Mouse (Mus musculus) forebrain, embryonic 12.5 days (tissue): Measurements from ENCODE around the gene Psmd7. TPM values are rescaled to one million over a fixed set of nuclear protein-coding genes. Genes with fewer than 3 reads are reported as not detected.

Experiments used
- ATAC-seq: fragments of 200-750 bp; cut with Nextera tagmentation; 2 replicates; pipeline ENCODE4 v1.8.0; 2017; ENCODE audit warnings: moderate TSS enrichment; ENCODE audit not compliant: low FRiP score
- H3K27ac ChIP-seq: fragments of 300-500 bp; sonication (generic); 2 replicates; pipeline ENCODE4 v1.5.1; 2016; ENCODE audit warnings: mild to moderate bottlenecking
- H3K27me3 ChIP-seq: fragments of 300-500 bp; sonication (generic); 2 replicates; pipeline ENCODE4 v1.6.1; 2016; ENCODE audit warnings: mild to moderate bottlenecking
- H3K36me3 ChIP-seq: fragments of 300-500 bp; sonication (generic); replicated peaks from 2 replicates; pipeline ENCODE4 v1.6.1; 2016; ENCODE audit warnings: mild to moderate bottlenecking
- H3K4me1 ChIP-seq: fragments of 300-500 bp; sonication (generic); 2 replicates; pipeline ENCODE4 v1.6.1; 2016
- H3K4me2 ChIP-seq: fragments of 300-500 bp; sonication (generic); 2 replicates; pipeline ENCODE4 v1.6.1; 2016; ENCODE audit warnings: mild to moderate bottlenecking, moderate library complexity
- H3K4me3 ChIP-seq: fragments of 300-500 bp; sonication (generic); replicated peaks from 2 replicates; pipeline ENCODE4 v1.5.1; 2016; ENCODE audit warnings: mild to moderate bottlenecking
- H3K9ac ChIP-seq: fragments of 300-500 bp; sonication (generic); 2 replicates; pipeline ENCODE4 v1.6.1; 2016; ENCODE audit warnings: mild to moderate bottlenecking
- H3K9me3 ChIP-seq: fragments of 300-500 bp; sonication (generic); 2 replicates; pipeline ENCODE4 v1.6.1; 2016
- WGBS: fragments of 180-500 bp; shearing (Covaris S2); methylation state at CpG from one replicate; pipeline ENCODE4 v1.1.7; 2016; 5-methylcytosine and 5-hydroxymethylcytosine counted together
- polyA plus RNA-seq: library from polyadenylated mRNA; unstranded; fragments of >200 nt; fragmentation: Nextera tagmentation; extraction: Ambion mirVana; gene quantifications from 2 replicates; pipeline ENCODE4 v1.2.1, GENCODE M21; 2016

Gene Psmd7
- polyA plus RNA-seq, 1 experiment from 2014 or later, result 291 TPM

GRCm38 (mm10) chr8:107574771-107575170 lies 13.5 kb downstream of the Psmd7 start:
- Histone ChIP-seq H3K27me3 (no peaks in the 10 kb centered on the region), H3K4me3 (no peak overlapping the region), H3K4me1 (0 out of 2 replicates have a peak, but pooled peaks cover 3% of the 10 kb centered on the region), H3K9me3 (no peaks in the 10 kb centered on the region), H3K36me3 (peaks cover 19% of the 10 kb centered on the region), H3K27ac (no peak overlapping the region), H3K9ac (no peak overlapping the region), H3K4me2 (no peak overlapping the region)
- ATAC-seq, result no peak
- 91% methylated on average over 3 of the region's 3 CpGs for WGBS

- Histone ChIP-seq H3K36me3 (no peaks in the 10 kb centered on the region), H3K9me3 (no peaks in the 10 kb centered on the region), H3K27me3 (no peaks in the 10 kb centered on the region), H3K4me3 (no peak overlapping the region), H3K9ac (no peak overlapping the region), H3K4me1 (0 out of 2 replicates have a peak, but pooled peaks cover 3% of the 10 kb centered on the region), H3K27ac (no peak overlapping the region), H3K4me2 (no peak overlapping the region)
- 60% methylated on average over 4 of the region's 4 CpGs for WGBS
- no peak for ATAC-seq
Measured at GRCm38 (mm10) chr8:107572497-107572896, 15.8 kb downstream of the Psmd7 start.

GRCm38 (mm10) chr8:107571486-107572135 lies 16.7 kb downstream of the Psmd7 start:
- Histone ChIP-seq H3K9ac (no peak overlapping the region), H3K36me3 (no peaks in the 10 kb centered on the region), H3K4me1 (0 out of 2 replicates have a peak, but pooled peaks cover 3% of the 10 kb centered on the region), H3K4me3 (no peak overlapping the region), H3K9me3 (no peaks in the 10 kb centered on the region), H3K27ac (no peak overlapping the region), H3K27me3 (no peaks in the 10 kb centered on the region), H3K4me2 (no peak overlapping the region)
- WGBS, result 89% methylated on average over 7 of the region's 7 CpGs
- no peak for ATAC-seq

- H3K36me3 ChIP-seq, result no peaks in the 10 kb centered on the region
- no peak for ATAC-seq
- H3K9ac ChIP-seq, result no peak overlapping the region
Measured at GRCm38 (mm10) chr8:107571046-107571445, 17.2 kb downstream of the Psmd7 start.

GRCm38 (mm10) chr8:107562164-107562563 lies 26.1 kb downstream of the Psmd7 start:
- 80% methylated on average over 9 of the region's 9 CpGs for WGBS
- Histone ChIP-seq H3K36me3 (peaks cover 7% of the 10 kb centered on the region), H3K4me2 (no peak overlapping the region), H3K4me3 (no peak overlapping the region), H3K9ac (no peak overlapping the region), H3K9me3 (no peaks in the 10 kb centered on the region), H3K27ac (no peak overlapping the region), H3K4me1 (no peaks in the 10 kb centered on the region), H3K27me3 (no peaks in the 10 kb centered on the region)
- ATAC-seq, result no peak

More at GRCm38 (mm10) chr8:107571046-107571445, 17.2 kb downstream of the Psmd7 start:
- Histone ChIP-seq H3K27me3 (no peaks in the 10 kb centered on the region), H3K4me3 (no peak overlapping the region), H3K4me2 (no peak overlapping the region), H3K9me3 (no peaks in the 10 kb centered on the region), H3K27ac (no peak overlapping the region), H3K4me1 (no peaks in the 10 kb centered on the region)
- WGBS, result 81% methylated on average over 2 of the region's 2 CpGs

- ATAC-seq, result no peak
- Histone ChIP-seq H3K4me2 (no peak overlapping the region), H3K9me3 (no peaks in the 10 kb centered on the region), H3K36me3 (peaks cover 15% of the 10 kb centered on the region), H3K27me3 (no peaks in the 10 kb centered on the region), H3K4me1 (no peaks in the 10 kb centered on the region), H3K27ac (no peak overlapping the region), H3K4me3 (no peak overlapping the region), H3K9ac (no peak overlapping the region)
- 66% methylated on average over 16 of the region's 16 CpGs for WGBS
Measured at GRCm38 (mm10) chr8:107560820-107561536, 27.3 kb downstream of the Psmd7 start.

GRCm38 (mm10) chr8:107556511-107556936 lies 31.7 kb downstream of the Psmd7 start:
- no peak for ATAC-seq
- Histone ChIP-seq H3K36me3 (peaks cover 35% of the 10 kb centered on the region), H3K27me3 (no peaks in the 10 kb centered on the region), H3K4me2 (no peak overlapping the region), H3K27ac (no peak overlapping the region), H3K4me1 (peaks cover 6% of the 10 kb centered on the region; the same call in 1 of the 2 replicates), H3K9me3 (no peaks in the 10 kb centered on the region), H3K9ac (no peak overlapping the region), H3K4me3 (no peak overlapping the region)
- 60% methylated on average over 12 of the region's 12 CpGs for WGBS

GRCm38 (mm10) chr8:107555231-107555630 lies 33.0 kb downstream of the Psmd7 start:
- WGBS, result 89% methylated on average over 10 of the region's 10 CpGs
- no peak for ATAC-seq
- Histone ChIP-seq H3K27me3 (no peaks in the 10 kb centered on the region), H3K4me1 (peaks cover 6% of the 10 kb centered on the region; the same call in 1 of the 2 replicates), H3K9me3 (no peaks in the 10 kb centered on the region), H3K4me2 (no peak overlapping the region), H3K9ac (no peak overlapping the region), H3K36me3 (peaks cover 45% of the 10 kb centered on the region), H3K4me3 (no peak overlapping the region), H3K27ac (no peak overlapping the region)

- H3K4me2 ChIP-seq, result no peak overlapping the region
- H3K4me1 ChIP-seq, result peaks cover 6% of the 10 kb centered on the region; the same call in 1 of the 2 replicates
- no peak overlapping the region for H3K9ac ChIP-seq
- peaks cover 55% of the 10 kb centered on the region for H3K36me3 ChIP-seq
- ATAC-seq, result no peak
- no peak overlapping the region for H3K27ac ChIP-seq
- no peak overlapping the region for H3K4me3 ChIP-seq
- no peaks in the 10 kb centered on the region for H3K9me3 ChIP-seq
- H3K27me3 ChIP-seq, result no peaks in the 10 kb centered on the region
- WGBS, result 43% methylated on average over 6 of the region's 6 CpGs
Measured at GRCm38 (mm10) chr8:107552234-107552633, 36.0 kb downstream of the Psmd7 start.

GRCm38 (mm10) chr8:107546817-107547216 lies 41.4 kb downstream of the Psmd7 start:
- Histone ChIP-seq H3K27me3 (no peaks in the 10 kb centered on the region), H3K4me3 (no peak overlapping the region), H3K4me1 (no peaks in the 10 kb centered on the region), H3K27ac (no peak overlapping the region), H3K9me3 (no peaks in the 10 kb centered on the region), H3K4me2 (no peak overlapping the region), H3K36me3 (peaks cover 32% of the 10 kb centered on the region), H3K9ac (no peak overlapping the region)
- 87% methylated on average over 8 of the region's 8 CpGs for WGBS
- ATAC-seq, result no peak

- H3K4me3 ChIP-seq, result no peak overlapping the region
- H3K9ac ChIP-seq, result no peak overlapping the region
- H3K36me3 ChIP-seq, result peaks cover 37% of the 10 kb centered on the region
- no peak overlapping the region for H3K4me2 ChIP-seq
- H3K9me3 ChIP-seq, result no peaks in the 10 kb centered on the region
- no peaks in the 10 kb centered on the region for H3K4me1 ChIP-seq
- ATAC-seq, result no peak
- 92% methylated on average over 4 of the region's 4 CpGs for WGBS
- no peaks in the 10 kb centered on the region for H3K27me3 ChIP-seq
- H3K27ac ChIP-seq, result no peak overlapping the region
Measured at GRCm38 (mm10) chr8:107546154-107546553, 42.1 kb downstream of the Psmd7 start.

- H3K27ac ChIP-seq, result no peak overlapping the region
- 94% methylated on average over 11 of the region's 11 CpGs for WGBS
- H3K9me3 ChIP-seq, result no peaks in the 10 kb centered on the region
- no peaks in the 10 kb centered on the region for H3K4me1 ChIP-seq
- H3K36me3 ChIP-seq, result peaks cover 35% of the 10 kb centered on the region
- H3K4me3 ChIP-seq, result no peak overlapping the region
- no peak overlapping the region for H3K9ac ChIP-seq
- H3K4me2 ChIP-seq, result no peak overlapping the region
- H3K27me3 ChIP-seq, result no peaks in the 10 kb centered on the region
- ATAC-seq, result no peak
Measured at GRCm38 (mm10) chr8:107545621-107546152, 42.6 kb downstream of the Psmd7 start.
